In genomic region chr17:31510944-31511343, GRCm38 (mm10) we compare ENCODE assay signal across 8 mouse cellular contexts. TPM values are rescaled to one million over a fixed set of nuclear protein-coding genes. Genes with fewer than 3 reads are reported as not detected.
DNase-seq lines count a peak whose midpoint lies in the region; ATAC-seq and TF ChIP-seq lines count a peak whose summit lies in the region.

No protein-coding gene starts in this region.

- WGBS in heart, embryonic 12.5 days = 91% methylated on average over 6 of the region's 6 CpGs
- WGBS in forebrain, embryonic 14.5 days = 97% methylated on average over 6 of the region's 6 CpGs
- 74% methylated on average over 6 of the region's 6 CpGs for WGBS in liver, embryonic 16.5 days (ENCODE audit: insufficient replicate concordance)

- no peak overlapping the region for H3K9ac ChIP-seq in heart, embryonic 12.5 days
- H3K9ac ChIP-seq in ES-Bruce4 (ENCODE audit: low read depth, poor library complexity, severe bottlenecking) = peak overlapping the region; percentile 87
- no peak overlapping the region for H3K9ac ChIP-seq in forebrain, embryonic 14.5 days (ENCODE audit: low read length)
- H3K9ac ChIP-seq in liver, embryonic 16.5 days (ENCODE audit: low read depth, low read length) = no peak overlapping the region

- H3K4me3 ChIP-seq in heart, embryonic 12.5 days = peak overlapping the region; percentile 87; the same call in 1 of the 2 replicates
- no peak overlapping the region for H3K4me3 ChIP-seq in ES-Bruce4 (ENCODE audit: low read depth, low read length)
- H3K4me3 ChIP-seq in forebrain, embryonic 14.5 days (ENCODE audit: low read depth, low read length) = peak overlapping the region; percentile 66; the same call in 1 of the 2 replicates
- H3K4me3 ChIP-seq in liver, embryonic 16.5 days (ENCODE audit: low read depth, low read length) = peak overlapping the region; percentile 79

- H3K36me3 ChIP-seq in heart, embryonic 12.5 days = peaks cover 36% of the 10 kb centered on the region
- peaks cover 22% of the 10 kb centered on the region for H3K36me3 ChIP-seq in ES-Bruce4 (ENCODE audit: control insufficient read depth, insufficient read depth, low read length, poor library complexity, severe bottlenecking)
- peaks cover 33% of the 10 kb centered on the region for H3K36me3 ChIP-seq in forebrain, embryonic 14.5 days (ENCODE audit: control insufficient read depth, insufficient read depth, low read length)
- peaks cover 2% of the 10 kb centered on the region; the same call in 1 of the 2 replicates for H3K36me3 ChIP-seq in liver, embryonic 16.5 days (ENCODE audit: control insufficient read depth, insufficient read depth)

- no peak overlapping the region for H3K27ac ChIP-seq in heart, embryonic 12.5 days (ENCODE audit: poor library complexity, severe bottlenecking)
- H3K27ac ChIP-seq in ES-Bruce4 (ENCODE audit: insufficient read depth, low read length) = no peak overlapping the region
- no peak overlapping the region for H3K27ac ChIP-seq in forebrain, embryonic 14.5 days (ENCODE audit: low read depth, low read length)
- no peak overlapping the region for H3K27ac ChIP-seq in liver, embryonic 16.5 days (ENCODE audit: low read length)

- no peak for DNase-seq in heart, adult 8-10 months (ENCODE audit: low spot score)
- no peak for DNase-seq in forebrain, embryonic 14.5 days (ENCODE audit: low spot score)
- no peak for DNase-seq in embryo, embryonic 10 days (ENCODE audit: low spot score)
- no peak for DNase-seq in frontal cortex, postnatal 14 days (ENCODE audit: low spot score in 2 of 2)
- no peak for DNase-seq in ovary, postnatal 14 days (ENCODE audit: low spot score)

- no peaks in the 10 kb centered on the region for H3K27me3 ChIP-seq in heart, embryonic 12.5 days (replicated peaks)
- H3K27me3 ChIP-seq in ES-Bruce4 (ENCODE audit: control insufficient read depth, insufficient read depth, low read length, poor library complexity, severe bottlenecking) = no peaks in the 10 kb centered on the region
- no peaks in the 10 kb centered on the region for H3K27me3 ChIP-seq in forebrain, embryonic 14.5 days (replicated peaks; ENCODE audit: control insufficient read depth, insufficient read depth, low read length)
- H3K27me3 ChIP-seq in liver, embryonic 16.5 days (ENCODE audit: control insufficient read depth, insufficient read depth, low read depth, low read length) = no peaks in the 10 kb centered on the region

- TF ChIP-seq POLR2A in ES-Bruce4 (IDR thresholded peaks at IDR 0.05; ENCODE audit: insufficient read depth, low read length) = no peak

- H3K9me3 ChIP-seq in heart, embryonic 12.5 days (replicated peaks) = no peaks in the 10 kb centered on the region
- H3K9me3 ChIP-seq in ES-Bruce4 (replicated peaks; ENCODE audit: control insufficient read depth, insufficient read depth, low read length, poor library complexity, severe bottlenecking) = no peaks in the 10 kb centered on the region
- H3K9me3 ChIP-seq in forebrain, embryonic 14.5 days (replicated peaks; ENCODE audit: control insufficient read depth, low read length) = no peaks in the 10 kb centered on the region
- H3K9me3 ChIP-seq in liver, embryonic 16.5 days (replicated peaks; ENCODE audit: control insufficient read depth, low read length) = no peaks in the 10 kb centered on the region

- peak overlapping the region; percentile 81 for H3K4me2 ChIP-seq in heart, embryonic 12.5 days
- H3K4me2 ChIP-seq in forebrain, embryonic 14.5 days (ENCODE audit: low read length) = peak overlapping the region; percentile 88
- H3K4me2 ChIP-seq in liver, embryonic 16.5 days (ENCODE audit: low read depth, low read length) = peak overlapping the region; percentile 92

- TF ChIP-seq EP300 in ES-Bruce4 (IDR thresholded peaks at IDR 0.05; ENCODE audit: insufficient read depth, low read depth, low read length) = no peak

- no peak for TF ChIP-seq CTCF in ES-Bruce4 (IDR thresholded peaks at IDR 0.05; ENCODE audit: low read depth, low read length)

- ATAC-seq in heart, embryonic 12.5 days (ENCODE audit: insufficient number of reproducible peaks, low FRiP score) = no peak
- ATAC-seq in forebrain, embryonic 14.5 days = no peak
- no peak for ATAC-seq in liver, embryonic 16.5 days (ENCODE audit: low read depth)

- peaks cover 9% of the 10 kb centered on the region for H3K4me1 ChIP-seq in heart, embryonic 12.5 days (replicated peaks)
- H3K4me1 ChIP-seq in ES-Bruce4 (ENCODE audit: control insufficient read depth, insufficient read depth, low read length) = no peaks in the 10 kb centered on the region
- H3K4me1 ChIP-seq in forebrain, embryonic 14.5 days (ENCODE audit: control insufficient read depth, insufficient read depth, low read length) = peaks cover 5% of the 10 kb centered on the region; the same call in 1 of the 2 replicates
- peaks cover 7% of the 10 kb centered on the region; the same call in 1 of the 2 replicates for H3K4me1 ChIP-seq in liver, embryonic 16.5 days (ENCODE audit: control insufficient read depth, low read depth, low read length)

RNA-seq across cellular contexts. Expression of gene Wdr4, which starts 8.8 kb away (rescaled TPM):
- polyA plus RNA-seq in heart, embryonic 12.5 days (2016; fragmentation: Nextera tagmentation; extraction: Ambion mirVana) = 22.6 and 23.1 TPM in 2 replicates
- 1 to 10 TPM; 6.4 to 7.1 (median 6.8) TPM for total RNA-seq in heart, adult 8-10 months (2022)
- 24.0 and 25.0 TPM in 2 replicates for polyA plus RNA-seq in ES-Bruce4 (2011; ENCODE audit: insufficient read depth, insufficient read length, low read depth, missing spikeins)
- 31.3 and 34.3 TPM in 2 replicates for polyA plus RNA-seq in forebrain, embryonic 14.5 days (2014; fragmentation: Nextera tagmentation; extraction: Ambion mirVana)
- polyA plus RNA-seq in liver, embryonic 16.5 days (2015; fragmentation: Nextera tagmentation; extraction: Ambion mirVana) = 15.8 and 16.4 TPM in 2 replicates

RNA-seq across cellular contexts. Expression of gene Ndufv3, which starts 9.0 kb away (rescaled TPM):
- polyA plus RNA-seq in heart, embryonic 12.5 days (2016; fragmentation: Nextera tagmentation; extraction: Ambion mirVana) = 494 and 510 TPM in 2 replicates
- 1,000 to 10,000 TPM; 1,464 to 1,614 (median 1,563) TPM for total RNA-seq in heart, adult 8-10 months (2022)
- polyA plus RNA-seq in ES-Bruce4 (2011; ENCODE audit: insufficient read depth, insufficient read length, low read depth, missing spikeins) = 116 and 122 TPM in 2 replicates
- polyA plus RNA-seq in forebrain, embryonic 14.5 days (2014; fragmentation: Nextera tagmentation; extraction: Ambion mirVana) = 377 and 457 TPM in 2 replicates
- 169 and 174 TPM in 2 replicates for polyA plus RNA-seq in liver, embryonic 16.5 days (2015; fragmentation: Nextera tagmentation; extraction: Ambion mirVana)

RNA-seq across cellular contexts. Expression of gene Pknox1, which starts 53.6 kb away (rescaled TPM):
- polyA plus RNA-seq in heart, embryonic 12.5 days (2016; fragmentation: Nextera tagmentation; extraction: Ambion mirVana) = 19.8 and 20.2 TPM in 2 replicates
- total RNA-seq in heart, adult 8-10 months (2022) = 10 to 100 TPM in 2 of 4 experiments, 1 to 10 TPM in 2; 7.4 to 13.1 (median 10.4) TPM
- 42.7 and 52.9 TPM in 2 replicates for polyA plus RNA-seq in ES-Bruce4 (2011; ENCODE audit: insufficient read depth, insufficient read length, low read depth, missing spikeins)
- polyA plus RNA-seq in forebrain, embryonic 14.5 days (2014; fragmentation: Nextera tagmentation; extraction: Ambion mirVana) = 36.4 and 36.8 TPM in 2 replicates
- polyA plus RNA-seq in liver, embryonic 16.5 days (2015; fragmentation: Nextera tagmentation; extraction: Ambion mirVana) = 10.3 and 11.0 TPM in 2 replicates
